20 mouse cellular contexts compared by ENCODE assay signal in genomic region chrX:107039146-107039545, GRCm38 (mm10). TPM values are rescaled to one million over a fixed set of nuclear protein-coding genes. Genes with fewer than 3 reads are reported as not detected.
"Had no signal": no experiment of that assay in that cellular context is flagged by ENCODE, and none has a peak within 500 bp of the region (broad histone marks: within the 10 kb centered on the region; RNA-seq: fewer than 3 reads in every experiment).

No protein-coding gene starts in this region.

- H3K4me3 ChIP-seq: kidney, embryonic 15.5 days; limb, embryonic 13.5 days; liver, embryonic 15.5 days; lung, embryonic 15.5 days; midbrain, embryonic 15.5 days; neural tube, embryonic 13.5 days had no signal

- ATAC-seq: midbrain, embryonic 15.5 days had no signal

- H3K9me3 ChIP-seq: kidney, embryonic 15.5 days; limb, embryonic 13.5 days; liver, embryonic 15.5 days; lung, embryonic 15.5 days; midbrain, embryonic 15.5 days; neural tube, embryonic 13.5 days had no signal

- H3K4me2 ChIP-seq: kidney, embryonic 15.5 days; limb, embryonic 13.5 days; liver, embryonic 11.5 days; liver, embryonic 15.5 days; lung, embryonic 15.5 days; midbrain, embryonic 11.5 days; midbrain, embryonic 15.5 days; neural tube, embryonic 13.5 days had no signal

- H3K27ac ChIP-seq: kidney, embryonic 15.5 days; limb, embryonic 13.5 days; liver, embryonic 15.5 days; lung, embryonic 15.5 days; midbrain, embryonic 15.5 days; neural tube, embryonic 13.5 days had no signal

- DNase-seq: kidney, adult 18-20 months; kidney, postnatal 25 days; layer of hippocampus, adult 9-11 months; layer of hippocampus, postnatal 36 days; retina, postnatal 1 day; right cerebral cortex, postnatal 4 days; spleen, adult 18-20 months; thymus, adult 18-20 months; thymus, postnatal 36 days had no signal

- H3K36me3 ChIP-seq: kidney, embryonic 15.5 days; limb, embryonic 13.5 days; liver, embryonic 15.5 days; lung, embryonic 15.5 days; midbrain, embryonic 15.5 days; neural tube, embryonic 13.5 days had no signal

- H3K4me1 ChIP-seq: kidney, embryonic 15.5 days; limb, embryonic 13.5 days; liver, embryonic 15.5 days; lung, embryonic 15.5 days; midbrain, embryonic 15.5 days; neural tube, embryonic 13.5 days had no signal

- H3K27me3 ChIP-seq: kidney, embryonic 15.5 days; limb, embryonic 13.5 days; liver, embryonic 15.5 days; lung, embryonic 15.5 days; midbrain, embryonic 15.5 days; neural tube, embryonic 13.5 days had no signal

- H3K9ac ChIP-seq: kidney, embryonic 15.5 days; limb, embryonic 13.5 days; liver, embryonic 15.5 days; lung, embryonic 15.5 days; midbrain, embryonic 15.5 days; neural tube, embryonic 13.5 days had no signal

RNA-seq across cellular contexts. Expression of gene P2ry10, which starts 49.1 kb away (rescaled TPM):
- total RNA-seq: layer of hippocampus, postnatal 36 days; left cerebral cortex, adult 8-10 months; left cerebral cortex, postnatal 25 days had no signal
- polyA plus RNA-seq: midbrain, embryonic 11.5 days; stomach, embryonic 14.5 days had no signal
